Mouse (Mus musculus) gastrocnemius, postnatal 36 days (tissue): ENCODE results near the gene Golph3l. TPM values are rescaled to one million over a fixed set of nuclear protein-coding genes. Genes with fewer than 3 reads are reported as not detected.
A peak's percentile ranks its signal among the peaks of the same experiment; 100 is the strongest.
"Not testable (repeated sequence)": the region's sequence is repeated elsewhere in the genome, so short reads cannot be mapped to it uniquely, and the experiment has no call there.

Experiments
- DNase-seq, 2 experiments: peaks; one replicate each; pipeline ENCODE4 v3.0.0; 2022
- intact Hi-C: fragments of 180-260 bp; cut with DNase I; formaldehyde crosslinking; loops from one replicate; pipeline ENCODE4 v1.15.1; 2025
- total RNA-seq, 2 experiments: library from RNA; stranded (reverse); gene quantifications; 2 replicates each; pipeline ENCODE4 v1.2.3; 2021

Gene Golph3l
- total RNA-seq, 2 experiments from 2014 or later: 8.0 to 10.1 TPM

- no peak for DNase-seq
- intact Hi-C loops: no loop called here
These were observed 64.1 kb downstream of the Golph3l start for GRCm38 (mm10) chr3:95652871-95653270.

GRCm38 (mm10) chr3:95653473-95654034 is 64.8 kb downstream of the Golph3l start:
- intact Hi-C loops: no loop called here
- DNase-seq: no peak

- DNase-seq, intact Hi-C loops: not testable (repeated sequence)
These were observed 65.6 kb downstream of the Golph3l start for GRCm38 (mm10) chr3:95654371-95654770.

- no peak for DNase-seq
- intact Hi-C loops: no loop called here
These were observed 66.7 kb downstream of the Golph3l start for GRCm38 (mm10) chr3:95655437-95655836.

- intact Hi-C loops: no loop called here
- DNase-seq: no peak
These were observed 68.4 kb downstream of the Golph3l start for GRCm38 (mm10) chr3:95657108-95657507.

GRCm38 (mm10) chr3:95657711-95658110 is 69.0 kb downstream of the Golph3l start:
- intact Hi-C loops: no loop called here
- DNase-seq: no peak

- intact Hi-C loops: no loop called here
- peak; percentile 90 to 95 for DNase-seq
These were observed 69.6 kb downstream of the Golph3l start, which contains the start of gene Mcl1 for GRCm38 (mm10) chr3:95658236-95658867. TSS of gene Mcl1 (plus strand) at chr3:95658788.

- intact Hi-C loops: loop anchor here (1.0 kb wide), 1 partner anchor 17 kb away; no protein-coding TSS in a partner anchor
- peak; percentile 69 for DNase-seq
These were observed 70.4 kb downstream of the Golph3l start for GRCm38 (mm10) chr3:95658868-95659712.

GRCm38 (mm10) chr3:95659948-95660347 is 71.2 kb downstream of the Golph3l start:
- no peak for DNase-seq
- intact Hi-C loops: loop anchor here (1.0 kb wide), 1 partner anchor 16 kb away; no protein-coding TSS in a partner anchor

GRCm38 (mm10) chr3:95660788-95661478 is 72.2 kb downstream of the Golph3l start:
- DNase-seq: no peak
- intact Hi-C loops: no loop called here

- no peak for DNase-seq
- intact Hi-C loops: no loop called here
These were observed 73.4 kb downstream of the Golph3l start for GRCm38 (mm10) chr3:95661945-95662715.

- DNase-seq: no peak
- intact Hi-C loops: no loop called here
These were observed 74.2 kb downstream of the Golph3l start for GRCm38 (mm10) chr3:95662724-95663449.

- DNase-seq: no peak
- intact Hi-C loops: no loop called here
These were observed 74.8 kb downstream of the Golph3l start for GRCm38 (mm10) chr3:95663486-95663885.

- DNase-seq: no peak
- intact Hi-C loops: no loop called here
These were observed 75.4 kb downstream of the Golph3l start for GRCm38 (mm10) chr3:95663969-95664608.

- no peak for DNase-seq
- intact Hi-C loops: no loop called here
These were observed 76.2 kb downstream of the Golph3l start for GRCm38 (mm10) chr3:95664940-95665352.

- intact Hi-C loops: no loop called here
- no peak for DNase-seq
These were observed 77.5 kb downstream of the Golph3l start for GRCm38 (mm10) chr3:95666124-95666844.

- intact Hi-C loops: no loop called here
- no peak for DNase-seq
These were observed 78.8 kb downstream of the Golph3l start for GRCm38 (mm10) chr3:95667521-95667920.

- DNase-seq: peak; percentile 49 to 60
- intact Hi-C loops: no loop called here
These were observed 79.3 kb downstream of the Golph3l start for GRCm38 (mm10) chr3:95668026-95668425.
